Mouse (Mus musculus): Measurements from ENCODE around the gene Zfp507.
A peak's percentile ranks its signal among the peaks of the same experiment; 100 is the strongest.

The Zfp507 gene

DNA sequence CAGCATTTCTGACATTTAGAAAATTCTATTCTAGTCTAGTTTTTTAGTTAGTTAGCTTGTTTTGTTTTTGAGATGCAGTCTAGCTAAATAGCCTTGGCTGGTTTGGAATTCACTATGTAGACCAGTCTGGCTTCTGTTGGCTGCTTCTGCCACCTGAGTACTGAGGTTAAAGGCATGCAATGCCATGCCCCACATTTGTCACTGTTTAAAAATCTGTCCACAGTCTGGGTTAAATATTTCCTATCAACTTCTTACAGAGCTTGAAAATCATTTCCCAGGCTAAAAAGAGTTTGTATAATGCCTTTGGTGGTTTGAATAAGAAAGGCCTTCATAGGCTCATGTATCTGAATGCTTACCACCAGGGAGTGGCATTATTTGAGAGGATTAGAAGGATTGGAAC, 63.9 kb downstream of the Zfp507 start:
- DNase-seq (ENCODE audit: low spot score in 2 of 2), result no peak

DNA sequence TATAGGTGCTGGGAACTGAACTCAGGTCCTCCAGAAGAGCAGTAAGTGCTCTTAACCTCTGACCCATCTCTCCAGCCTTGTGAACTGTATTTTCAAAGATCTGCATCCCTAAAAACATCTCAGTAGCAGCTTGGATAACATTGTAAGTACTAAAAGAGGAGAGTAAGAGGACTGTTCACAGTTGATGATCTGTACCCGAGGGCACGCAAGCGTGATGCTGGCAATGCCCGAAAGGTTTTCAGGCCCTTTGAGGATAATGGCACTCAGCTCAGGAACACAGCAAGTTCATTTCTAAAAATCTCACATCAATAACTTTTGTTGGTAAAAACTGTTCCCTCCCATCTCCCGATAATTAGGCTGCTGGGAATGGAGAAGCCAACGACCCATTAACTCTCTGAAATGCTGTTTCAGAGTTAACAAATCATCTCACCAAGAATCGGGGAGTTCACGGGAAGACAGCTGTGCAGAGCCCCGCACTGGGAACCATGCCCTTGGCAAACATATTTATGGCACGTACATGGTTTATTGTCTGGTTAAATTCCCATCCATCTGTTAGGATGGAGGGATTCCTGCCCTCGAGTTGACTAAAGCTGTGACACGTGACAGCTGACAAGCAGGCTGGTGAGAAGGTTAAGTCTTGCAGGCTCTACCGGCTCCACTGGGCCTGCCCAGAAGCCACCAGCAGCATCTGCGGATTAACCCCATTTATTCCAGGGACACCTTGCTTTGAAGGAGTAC, 69.3 kb downstream of the Zfp507 start:
- DNase-seq (ENCODE audit: low spot score in 2 of 2), result no peak

DNA sequence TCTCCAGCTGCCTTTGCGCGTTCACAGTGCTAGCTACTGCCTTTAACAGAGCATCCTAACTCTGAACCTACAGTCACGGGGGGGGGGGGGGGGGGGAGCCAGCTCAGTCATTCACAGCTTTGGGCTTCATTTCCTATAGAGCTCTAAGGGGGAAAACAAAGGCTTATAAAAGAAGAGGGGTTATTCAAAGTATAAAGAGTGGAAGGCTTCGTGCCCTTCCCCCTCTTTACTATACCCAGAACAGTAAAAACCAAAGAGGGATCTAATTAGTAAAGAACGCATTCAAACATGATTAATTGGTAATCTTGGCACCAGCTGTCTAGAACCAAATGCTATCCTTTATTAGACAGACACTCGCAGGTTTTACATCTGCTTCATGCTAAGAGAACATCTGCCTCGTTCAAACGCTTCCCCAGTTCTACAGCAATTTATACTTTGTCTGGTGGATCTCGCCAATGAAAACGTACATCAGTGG, 70.2 kb downstream of the Zfp507 start:
- no peak for DNase-seq (ENCODE audit: low spot score in 2 of 2)

DNA sequence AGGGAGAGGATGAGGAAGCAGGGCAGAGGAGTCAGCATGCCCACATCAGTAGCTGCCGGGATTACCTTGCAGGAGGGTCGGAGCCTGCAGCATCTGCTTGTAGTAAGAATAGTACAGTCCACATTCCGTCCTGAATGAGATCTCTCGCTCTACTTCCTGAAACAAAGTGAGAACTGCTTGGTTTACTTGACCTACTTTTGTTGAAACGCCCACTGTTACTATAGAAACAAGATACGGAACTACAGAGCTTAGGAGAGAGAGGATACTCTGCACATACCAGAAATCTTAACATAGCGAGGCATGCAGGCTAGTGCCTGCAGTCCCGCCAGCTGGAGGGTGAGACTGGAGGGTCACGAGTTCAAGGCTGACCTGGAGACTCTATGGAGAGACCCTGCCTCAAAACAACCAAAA, 73.2 kb downstream of the Zfp507 start:
- peak; percentile 44 to 58 for DNase-seq (ENCODE audit: low spot score in 2 of 2)

DNA sequence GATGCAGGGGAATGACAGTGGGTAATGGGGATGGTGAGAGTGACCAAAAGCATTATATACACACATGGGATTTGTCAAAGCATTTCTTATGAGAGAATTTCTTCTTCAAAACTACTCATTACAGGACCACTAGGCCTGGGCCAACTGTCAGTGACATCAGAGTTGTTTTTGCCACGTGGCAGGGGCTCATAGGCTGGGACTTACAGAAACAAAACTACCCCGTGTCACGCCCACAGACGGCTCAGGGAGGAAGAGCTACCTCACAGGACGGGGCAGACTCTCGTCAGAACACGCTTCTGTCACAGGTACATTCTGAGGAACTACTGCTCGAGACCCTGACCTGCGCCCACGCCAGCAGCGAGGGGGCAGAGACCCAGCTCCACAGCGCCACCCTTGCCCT, 74.4 kb downstream of the Zfp507 start:
- no peak for DNase-seq (ENCODE audit: low spot score in 2 of 2)

DNA sequence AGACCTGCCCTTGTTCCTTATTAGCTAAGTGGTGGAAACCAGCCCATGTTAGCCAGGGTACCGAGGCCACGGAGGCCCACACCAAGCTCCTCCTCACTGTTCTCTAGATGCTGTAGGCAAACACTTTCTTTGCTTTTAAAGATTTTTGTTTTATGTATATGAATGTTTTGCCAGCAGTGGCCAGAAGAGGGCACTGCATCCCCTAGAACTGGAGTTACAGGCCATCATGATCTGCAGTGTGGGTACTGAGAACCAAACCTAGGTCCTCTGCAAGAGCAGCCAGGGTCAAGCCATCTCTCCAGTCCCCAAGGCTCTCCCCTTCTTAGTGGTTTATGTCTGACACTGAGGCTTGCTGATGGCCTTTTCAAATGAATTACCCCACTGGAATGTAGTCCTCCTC, 79.8 kb downstream of the Zfp507 start:
- DNase-seq (ENCODE audit: low spot score in 2 of 2), result no peak

Measured in left cerebral cortex, adult 9 months (tissue).